Mouse (Mus musculus): ENCODE measurements around the gene Itpr2.

The Itpr2 gene

GRCm38 (mm10) chr6:146501866-146502804 lies at the start of gene Itpr2:
Itpr2 (minus strand) TSS chr6:146502223.
- DNase-seq (ENCODE audit: low spot score in 2 of 2) = peak; percentile 87 to 88

- no peak for DNase-seq (ENCODE audit: low spot score in 2 of 2)
Observed at GRCm38 (mm10) chr6:146551326-146551725, 49.3 kb upstream of the Itpr2 start.

GRCm38 (mm10) chr6:146550421-146550820 lies 48.4 kb upstream of the Itpr2 start:
- DNase-seq (ENCODE audit: low spot score in 2 of 2) = no peak

- DNase-seq (ENCODE audit: low spot score in 2 of 2) = no peak
Observed at GRCm38 (mm10) chr6:146545289-146545865, 43.4 kb upstream of the Itpr2 start.

- DNase-seq (ENCODE audit: low spot score in 2 of 2) = no peak
Observed at GRCm38 (mm10) chr6:146544622-146545021, 42.6 kb upstream of the Itpr2 start.

- no peak for DNase-seq (ENCODE audit: low spot score in 2 of 2)
Observed at GRCm38 (mm10) chr6:146540386-146540785, 38.4 kb upstream of the Itpr2 start.

GRCm38 (mm10) chr6:146538661-146539060 lies 36.6 kb upstream of the Itpr2 start:
- no peak for DNase-seq (ENCODE audit: low spot score in 2 of 2)

GRCm38 (mm10) chr6:146538071-146538470 lies 36.0 kb upstream of the Itpr2 start:
- no peak for DNase-seq (ENCODE audit: low spot score in 2 of 2)

- DNase-seq (ENCODE audit: low spot score in 2 of 2) = no peak
Observed at GRCm38 (mm10) chr6:146537111-146537510, 35.1 kb upstream of the Itpr2 start.

- no peak for DNase-seq (ENCODE audit: low spot score in 2 of 2)
Observed at GRCm38 (mm10) chr6:146535501-146535900, 33.5 kb upstream of the Itpr2 start.

GRCm38 (mm10) chr6:146533146-146533545 lies 31.1 kb upstream of the Itpr2 start:
- no peak for DNase-seq (ENCODE audit: low spot score in 2 of 2)

- DNase-seq (ENCODE audit: low spot score in 2 of 2) = no peak
Observed at GRCm38 (mm10) chr6:146530769-146531168, 28.7 kb upstream of the Itpr2 start.

- DNase-seq (ENCODE audit: low spot score in 2 of 2) = no peak
Observed at GRCm38 (mm10) chr6:146530363-146530762, 28.3 kb upstream of the Itpr2 start.

GRCm38 (mm10) chr6:146527537-146527936 lies 25.5 kb upstream of the Itpr2 start:
- DNase-seq (ENCODE audit: low spot score in 2 of 2) = no peak

- no peak for DNase-seq (ENCODE audit: low spot score in 2 of 2)
Observed at GRCm38 (mm10) chr6:146525500-146525899, 23.5 kb upstream of the Itpr2 start.

- DNase-seq (ENCODE audit: low spot score in 2 of 2) = no peak
Observed at GRCm38 (mm10) chr6:146521456-146522245, 19.6 kb upstream of the Itpr2 start.

- no peak for DNase-seq (ENCODE audit: low spot score in 2 of 2)
Observed at GRCm38 (mm10) chr6:146519019-146519418, 17.0 kb upstream of the Itpr2 start.

- no peak for DNase-seq (ENCODE audit: low spot score in 2 of 2)
Observed at GRCm38 (mm10) chr6:146515936-146516335, 13.9 kb upstream of the Itpr2 start.

GRCm38 (mm10) chr6:146514531-146514948 lies 12.5 kb upstream of the Itpr2 start:
- DNase-seq (ENCODE audit: low spot score in 2 of 2) = no peak

- no peak for DNase-seq (ENCODE audit: low spot score in 2 of 2)
Observed at GRCm38 (mm10) chr6:146513899-146514298, 11.9 kb upstream of the Itpr2 start.

GRCm38 (mm10) chr6:146513384-146513783 lies 11.4 kb upstream of the Itpr2 start:
- no peak for DNase-seq (ENCODE audit: low spot score in 2 of 2)

GRCm38 (mm10) chr6:146511511-146511910 lies 9.5 kb upstream of the Itpr2 start:
- no peak for DNase-seq (ENCODE audit: low spot score in 2 of 2)

Data from urinary bladder, adult 18-20 months (tissue).